Mouse (Mus musculus) spleen, adult 2 months (tissue): ENCODE measurements around the gene Mrgpre. TPM values are rescaled to one million over a fixed set of nuclear protein-coding genes. Genes with fewer than 3 reads are reported as not detected.

ENCODE experiments used
- DNase-seq, 2 experiments: peaks; one replicate each; pipeline versions ENCODE4 v3.0.0 to v3.0.0-alpha.2; 2012 to 2021; ENCODE audit warnings: low spot score in 2 of 2, low read depth in 1 of 2
- H3K27ac ChIP-seq: fragments of 200-500 bp; 2 replicates; pipeline ENCODE4 v1.5.1; 2012; ENCODE audit warnings: low read length, inconsistent platforms; ENCODE audit not compliant: insufficient read depth
- H3K27me3 ChIP-seq: fragments of 200-500 bp; 2 replicates; pipeline ENCODE4 v1.6.1; 2012; ENCODE audit warnings: mild to moderate bottlenecking, moderate library complexity, low read length, inconsistent platforms; ENCODE audit not compliant: control insufficient read depth, insufficient read depth
- H3K36me3 ChIP-seq: fragments of 200-500 bp; 2 replicates; pipeline ENCODE4 v1.6.1; 2012; ENCODE audit warnings: mild to moderate bottlenecking, low read length, inconsistent platforms; ENCODE audit not compliant: control insufficient read depth, insufficient read depth
- H3K4me1 ChIP-seq: fragments of 200-500 bp; 2 replicates; pipeline ENCODE4 v1.6.1; 2011; ENCODE audit warnings: inconsistent platforms; ENCODE audit not compliant: control insufficient read depth, insufficient read depth, insufficient read length
- H3K4me3 ChIP-seq: fragments of 200-500 bp; 2 replicates; pipeline ENCODE4 v1.5.1; 2011; ENCODE audit warnings: mild to moderate bottlenecking, inconsistent platforms; ENCODE audit not compliant: insufficient read depth, insufficient read length; ENCODE audit errors: extremely low read depth
- CTCF ChIP-seq: fragments of 200-500 bp; IDR thresholded peaks from 2 replicates; pipeline ENCODE4 v1.5.1; 2011; ENCODE audit warnings: mild to moderate bottlenecking, inconsistent platforms; ENCODE audit not compliant: insufficient read depth, insufficient read length, insufficient replicate concordance; ENCODE audit errors: extremely low read depth
- POLR2A ChIP-seq: fragments of 200-500 bp; IDR thresholded peaks from 2 replicates; pipeline ENCODE4 v1.6.1; 2011; ENCODE audit warnings: low read depth, low read length, inconsistent platforms
- WGBS: fragments of 180-500 bp; shearing (Covaris S2); methylation state at CpG from one replicate; pipeline ENCODE4 v1.1.7; 2018; 5-methylcytosine and 5-hydroxymethylcytosine counted together
- polyA plus RNA-seq: library from polyadenylated mRNA; depleted of rRNA; stranded (reverse); fragments of >200 nt; gene quantifications from 2 replicates; pipeline ENCODE4 v1.2.3, GENCODE M21; 2012; rRNA removed

Mrgpre gene
- polyA plus RNA-seq, 1 experiment = 6.6 TPM

GRCm38 (mm10) chr7:143739511-143740461 lies 44.5 kb downstream of the Mrgpre start:
- no peak for TF ChIP-seq CTCF
- no peak for TF ChIP-seq POLR2A
- H3K4me1 ChIP-seq = peaks cover 3% of the 10 kb centered on the region
- H3K27me3 ChIP-seq = peaks cover 5% of the 10 kb centered on the region
- H3K36me3 ChIP-seq = no peaks in the 10 kb centered on the region
- peak in 1 of 2 experiments; percentile 25 for DNase-seq
- H3K27ac ChIP-seq = peak overlapping the region; percentile 1
- 16% methylated on average over 38 of the region's 38 CpGs for WGBS
- peak overlapping the region; percentile 41; the same call in 1 of the 2 replicates for H3K4me3 ChIP-seq

DNA sequence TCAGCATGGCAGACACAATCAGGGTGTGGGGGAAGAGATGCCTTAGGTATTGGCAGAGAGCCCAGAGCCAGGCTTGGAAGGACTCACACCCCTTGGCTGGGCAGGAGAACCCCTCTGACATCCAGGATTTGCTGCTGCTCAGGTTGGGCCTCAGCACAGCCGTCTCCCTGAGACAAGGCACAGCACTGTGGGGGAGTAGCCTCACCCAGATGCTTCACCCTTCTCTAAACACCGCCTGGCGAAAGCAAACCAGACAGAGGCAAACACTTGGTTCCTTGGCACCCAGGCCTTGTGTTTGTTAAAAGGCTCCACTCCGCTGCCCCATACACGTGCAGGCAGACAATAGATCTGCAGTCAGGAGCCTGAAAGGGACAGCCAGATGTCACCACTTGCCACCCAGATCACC lies 45.7 kb downstream of the Mrgpre start:
- H3K4me1 ChIP-seq = peaks cover 3% of the 10 kb centered on the region
- no peaks in the 10 kb centered on the region for H3K36me3 ChIP-seq
- 74% methylated on average over 5 of the region's 5 CpGs for WGBS
- TF ChIP-seq POLR2A (no peak), CTCF (no peak)
- H3K27me3 ChIP-seq = peaks cover 5% of the 10 kb centered on the region
- DNase-seq = no peak
- no peak overlapping the region for H3K4me3 ChIP-seq
- H3K27ac ChIP-seq = no peak overlapping the region

- WGBS = 86% methylated on average over 6 of the region's 6 CpGs
- H3K27me3 ChIP-seq = peaks cover 5% of the 10 kb centered on the region
- H3K4me1 ChIP-seq = peaks cover 3% of the 10 kb centered on the region
- H3K4me3 ChIP-seq = no peak overlapping the region
- TF ChIP-seq CTCF = no peak
- no peak for TF ChIP-seq POLR2A
- DNase-seq = no peak
- no peak overlapping the region for H3K27ac ChIP-seq
- H3K36me3 ChIP-seq = no peaks in the 10 kb centered on the region
These were observed 46.1 kb downstream of the Mrgpre start for GRCm38 (mm10) chr7:143738194-143738593.

DNA sequence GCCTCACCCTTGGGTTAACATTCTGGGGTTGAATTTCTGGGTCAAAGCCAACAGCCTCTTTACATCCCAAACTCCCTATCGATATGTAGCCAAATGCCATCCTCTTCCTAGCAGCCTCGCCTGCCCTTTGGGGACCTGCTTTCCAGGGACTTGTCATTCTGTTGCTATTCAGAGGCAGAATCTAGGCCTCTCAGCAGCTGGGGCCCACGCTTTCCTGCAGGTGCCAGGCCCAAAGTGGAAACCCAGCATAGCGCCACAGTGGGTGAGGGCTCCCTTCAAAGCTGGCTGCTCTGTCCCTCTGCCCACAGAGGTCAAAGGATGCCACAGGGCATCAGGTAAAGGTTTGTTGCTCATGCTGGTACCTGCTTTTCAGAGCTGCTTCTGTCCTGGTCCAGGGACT lies 50.6 kb downstream of the Mrgpre start:
- H3K27me3 ChIP-seq = no peaks in the 10 kb centered on the region
- no peaks in the 10 kb centered on the region for H3K36me3 ChIP-seq
- no peak for DNase-seq
- H3K4me3 ChIP-seq = no peak overlapping the region
- WGBS = 86% methylated on average over 4 of the region's 4 CpGs
- no peak overlapping the region for H3K27ac ChIP-seq
- TF ChIP-seq CTCF = no peak
- no peaks in the 10 kb centered on the region for H3K4me1 ChIP-seq

DNA sequence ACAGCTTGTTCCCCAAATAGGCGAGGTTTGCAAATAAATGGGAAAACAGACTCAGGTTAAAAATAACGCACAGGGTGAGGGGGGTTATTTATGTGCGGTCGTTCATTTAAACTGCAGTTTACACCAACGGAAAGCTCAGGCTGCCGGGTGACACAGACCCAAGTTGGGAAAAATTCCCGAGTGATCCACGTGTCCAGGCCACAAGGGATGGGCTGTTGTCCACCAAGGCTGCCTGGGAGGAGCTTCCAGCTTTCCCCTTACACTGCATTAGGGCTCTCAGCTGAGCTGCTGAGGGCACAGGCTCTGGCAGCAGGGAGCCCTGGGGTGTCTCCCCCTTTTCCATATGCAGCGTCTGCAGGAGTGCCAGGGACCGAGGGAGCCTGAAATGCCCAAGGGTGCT lies 54.4 kb downstream of the Mrgpre start:
- Histone ChIP-seq H3K4me3 (no peak overlapping the region), H3K27ac (no peak overlapping the region), H3K27me3 (no peaks in the 10 kb centered on the region), H3K4me1 (no peaks in the 10 kb centered on the region), H3K36me3 (no peaks in the 10 kb centered on the region)
- 84% methylated on average over 10 of the region's 10 CpGs for WGBS
- DNase-seq = no peak
- TF ChIP-seq CTCF (no peak), POLR2A (no peak)

Other genes with a start within 250 kb of the Mrgpre start
- gene Nap1l4, start 235.4 kb downstream of the Mrgpre start, polyA plus RNA-seq = 50.0 and 50.1 TPM in 2 replicates
- gene Cars, start 184.4 kb downstream of the Mrgpre start, polyA plus RNA-seq = 12.0 and 12.2 TPM in 2 replicates
- gene Tnfrsf26, start 155.8 kb downstream of the Mrgpre start, polyA plus RNA-seq = 2.9 and 3.2 TPM in 2 replicates
- gene Tnfrsf22, start 134.8 kb downstream of the Mrgpre start, polyA plus RNA-seq = 5.2 and 5.6 TPM in 2 replicates
- gene Tnfrsf23, start 98.6 kb downstream of the Mrgpre start, polyA plus RNA-seq = 0.94 and 0.99 TPM in 2 replicates
- 31.2 and 37.6 TPM in 2 replicates for gene Osbpl5, start 27.5 kb downstream of the Mrgpre start, polyA plus RNA-seq
- gene Mrgprg, start 17.5 kb downstream of the Mrgpre start, polyA plus RNA-seq = not detected in 2 replicates
- gene Nadsyn1, start 38.3 kb upstream of the Mrgpre start, polyA plus RNA-seq = 12.5 and 13.5 TPM in 2 replicates
- 42.0 and 60.6 TPM in 2 replicates for gene Dhcr7, start 38.6 kb upstream of the Mrgpre start, polyA plus RNA-seq
- not detected in 2 replicates for gene Gm498, start 82.3 kb upstream of the Mrgpre start, polyA plus RNA-seq
- gene Shank2, start 217.4 kb upstream of the Mrgpre start, polyA plus RNA-seq = 0.13 and 0.14 TPM in 2 replicates